Mouse (Mus musculus) thymus, adult 2 months (tissue): ENCODE data around the gene Zfr2.

ENCODE experiments used
- CTCF ChIP-seq: fragments of 200-500 bp; IDR thresholded peaks from 2 replicates; pipeline ENCODE4 v1.5.1; 2012; ENCODE audit warnings: mild to moderate bottlenecking, control low read depth, low read length, moderate library complexity, borderline replicate concordance; ENCODE audit not compliant: control insufficient read depth, poor library complexity, insufficient read depth; ENCODE audit errors: extremely low read depth
- POLR2A ChIP-seq: fragments of 200-500 bp; IDR thresholded peaks from 2 replicates; pipeline ENCODE4 v1.6.1; 2012; ENCODE audit warnings: mild to moderate bottlenecking, low read length, control low read depth, moderate library complexity; ENCODE audit not compliant: control insufficient read depth, poor library complexity, insufficient read depth; ENCODE audit errors: extremely low read depth

GRCm38 (mm10) chr10:81272356-81272755, 39.4 kb downstream of the Zfr2 start:
- TF ChIP-seq POLR2A (no peak), CTCF (no peak)
